Mouse (Mus musculus) olfactory bulb, adult 2 months (tissue): ENCODE measurements at regions not wholly inside any gene's neighbourhood (a gene's known extent, or its start where the extent isn't known, plus 50 kb on each side); places are given as distances from the start of the nearest gene placed in this dataset.
A peak's percentile ranks its signal among the peaks of the same experiment; 100 is the strongest.

Experiments
- H3K27ac ChIP-seq: fragments of 200-500 bp; 2 replicates; pipeline ENCODE4 v1.5.1; 2012; ENCODE audit warnings: low read depth, low read length; ENCODE audit not compliant: insufficient read depth
- H3K4me1 ChIP-seq: fragments of 200-500 bp; 2 replicates; pipeline ENCODE4 v1.6.1; 2012; ENCODE audit warnings: low read length; ENCODE audit not compliant: control insufficient read depth, insufficient read depth
- H3K4me3 ChIP-seq: fragments of 200-500 bp; 2 replicates; pipeline ENCODE4 v1.5.1; 2012; ENCODE audit warnings: mild to moderate bottlenecking, low read depth, low read length, moderate library complexity; ENCODE audit not compliant: insufficient read depth
- CTCF ChIP-seq: fragments of 200-500 bp; IDR thresholded peaks from 2 replicates; pipeline ENCODE4 v1.5.1; 2012; ENCODE audit warnings: low read depth, mild to moderate bottlenecking, low read length, moderate library complexity; ENCODE audit not compliant: insufficient read depth
- POLR2A ChIP-seq: fragments of 200-500 bp; IDR thresholded peaks from 2 replicates; pipeline ENCODE4 v1.6.1; 2012; ENCODE audit warnings: mild to moderate bottlenecking, low read depth, low read length, moderate library complexity; ENCODE audit not compliant: insufficient read depth
- WGBS: fragments of 180-500 bp; shearing (Covaris S2); methylation state at CpG from one replicate; pipeline ENCODE4 v1.1.7; 2018; 5-methylcytosine and 5-hydroxymethylcytosine counted together

DNA sequence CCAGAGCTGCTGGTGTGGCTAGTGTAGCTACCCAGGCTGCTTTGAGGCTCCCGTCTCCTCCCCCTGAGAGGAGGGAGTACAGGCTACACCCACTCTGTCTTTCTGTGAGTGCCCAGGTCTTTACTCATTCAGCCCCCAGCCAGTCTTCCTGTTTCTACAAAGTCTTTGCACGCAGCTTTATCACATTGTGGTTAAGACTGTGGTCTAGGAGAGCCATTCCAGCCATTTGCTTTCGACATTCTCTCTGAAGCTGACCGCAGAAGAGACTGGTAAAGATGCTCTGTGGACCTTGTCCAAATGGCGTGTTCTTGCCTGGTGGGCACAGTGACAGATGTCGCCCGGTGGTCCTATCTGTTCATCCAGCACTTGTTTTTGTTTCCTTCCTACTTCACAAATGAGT, 62.0 kb downstream of the Tpra1 start:
- 87% methylated on average over 7 of the region's 7 CpGs for WGBS

DNA sequence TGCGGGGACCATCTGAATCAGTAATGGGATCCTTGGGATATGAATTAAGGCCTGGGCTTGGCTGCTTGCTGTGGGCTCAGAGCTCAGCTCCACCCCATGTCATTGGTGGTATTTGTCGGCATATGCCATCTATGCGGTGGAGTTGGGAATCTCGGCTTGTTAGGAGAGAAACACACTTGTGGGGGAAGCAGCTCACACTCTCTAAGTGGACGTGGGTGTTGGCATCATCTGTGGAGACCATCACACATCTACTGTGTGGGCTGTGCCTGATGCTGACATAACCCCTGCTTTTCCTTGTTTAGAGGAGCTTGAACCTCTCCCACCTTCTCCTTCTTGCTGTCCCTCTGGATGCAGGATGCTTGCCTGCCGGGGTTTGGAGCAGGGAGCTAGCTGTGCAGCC, 62.9 kb downstream of the Tpra1 start:
- H3K27ac ChIP-seq, result no peak overlapping the region
- peaks cover 48% of the 10 kb centered on the region for H3K4me1 ChIP-seq
- no peak overlapping the region for H3K4me3 ChIP-seq
- TF ChIP-seq CTCF (no peak), POLR2A (no peak)
- 68% methylated on average over 6 of the region's 6 CpGs for WGBS

More for the DNA sequence above, 62.0 kb downstream of the Tpra1 start:
- H3K4me3 ChIP-seq, result no peak overlapping the region
- H3K27ac ChIP-seq, result no peak overlapping the region
- no peak for TF ChIP-seq POLR2A
- no peak for TF ChIP-seq CTCF
- H3K4me1 ChIP-seq, result peaks cover 48% of the 10 kb centered on the region

DNA sequence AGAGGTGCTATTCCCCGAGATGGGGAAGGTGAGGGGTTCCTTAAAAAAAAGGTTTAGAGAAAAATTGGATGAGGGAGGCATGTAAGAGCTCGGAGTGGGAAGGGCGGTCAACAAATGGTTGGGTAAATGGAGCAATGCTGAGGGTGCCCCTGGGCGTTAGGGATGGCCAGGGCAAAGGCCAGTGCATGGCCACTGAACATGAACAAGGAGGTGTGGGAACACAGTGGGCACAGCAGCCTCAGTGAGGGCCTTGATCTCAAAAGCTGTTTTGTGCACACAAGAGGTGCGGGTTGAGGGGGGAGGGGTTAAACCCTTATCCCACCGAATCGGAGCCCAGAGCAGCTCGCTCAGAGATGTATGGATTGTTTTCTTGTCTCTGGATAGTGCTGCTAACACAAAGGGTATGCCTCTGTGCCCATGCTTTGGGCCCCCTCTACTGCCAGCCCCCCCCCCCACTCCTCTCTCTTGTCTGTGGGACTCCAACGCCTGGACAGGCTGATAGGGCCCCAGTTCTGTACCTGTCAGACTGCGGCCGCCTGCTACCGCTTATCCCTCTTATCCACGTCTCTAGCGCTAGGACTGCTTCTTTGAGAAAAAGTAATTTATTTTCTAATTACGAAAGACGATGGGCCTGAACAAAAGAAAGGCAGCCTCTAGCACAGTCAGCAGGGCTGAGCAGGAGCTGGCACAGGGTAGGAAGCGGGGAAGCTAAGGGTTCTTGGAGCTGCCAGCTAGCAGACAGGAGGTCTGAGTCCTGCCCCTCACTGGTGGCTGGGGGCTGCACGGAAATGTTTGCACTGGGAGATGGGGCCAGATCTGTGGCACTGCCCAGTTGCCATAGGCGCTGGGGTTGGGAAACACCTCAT, 63.5 kb downstream of the Tpra1 start:
- 62% methylated on average over 19 of the region's 19 CpGs for WGBS
- Histone ChIP-seq H3K27ac (no peak overlapping the region), H3K4me1 (peaks cover 49% of the 10 kb centered on the region), H3K4me3 (no peak overlapping the region)
- no peak for TF ChIP-seq POLR2A

DNA sequence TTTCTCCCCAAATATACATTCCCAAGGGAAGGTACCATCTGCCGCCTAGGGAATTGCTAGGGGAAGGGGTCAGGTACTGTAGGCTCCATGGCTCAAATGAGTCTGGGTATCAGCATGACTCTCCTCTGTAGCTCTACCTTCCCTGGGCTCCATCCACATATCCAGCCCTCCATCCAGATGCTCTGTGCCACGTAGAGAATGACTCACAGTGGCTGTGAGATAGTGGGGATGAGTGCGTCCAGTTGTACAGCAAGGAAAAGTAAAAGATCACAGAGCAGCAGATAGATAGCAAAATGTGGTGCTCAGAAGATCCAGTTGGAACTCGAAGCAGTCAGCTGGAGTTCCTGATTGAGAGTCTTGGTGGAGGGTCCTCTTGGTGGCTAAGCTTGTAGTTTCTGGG, 64.5 kb downstream of the Tpra1 start:
- no peak for TF ChIP-seq POLR2A
- TF ChIP-seq CTCF, result no peak
- Histone ChIP-seq H3K27ac (no peak overlapping the region), H3K4me1 (peaks cover 50% of the 10 kb centered on the region), H3K4me3 (no peak overlapping the region)
- 72% methylated on average over 4 of the region's 4 CpGs for WGBS

GRCm38 (mm10) chr6:88968842-88969241, 66.8 kb downstream of the Tpra1 start:
- no peak overlapping the region for H3K4me3 ChIP-seq
- peaks cover 62% of the 10 kb centered on the region for H3K4me1 ChIP-seq
- no peak overlapping the region for H3K27ac ChIP-seq
- WGBS, result 30% methylated on average over 4 of the region's 4 CpGs
- TF ChIP-seq CTCF (no peak), POLR2A (no peak)

- Histone ChIP-seq H3K27ac (peak overlapping the region; percentile 82), H3K4me1 (peaks cover 63% of the 10 kb centered on the region), H3K4me3 (no peak overlapping the region)
- 11% methylated on average over 9 of the region's 9 CpGs for WGBS
- TF ChIP-seq CTCF, result no peak
- no peak for TF ChIP-seq POLR2A
Measured at GRCm38 (mm10) chr6:88971729-88972128, 69.7 kb downstream of the Tpra1 start.

DNA sequence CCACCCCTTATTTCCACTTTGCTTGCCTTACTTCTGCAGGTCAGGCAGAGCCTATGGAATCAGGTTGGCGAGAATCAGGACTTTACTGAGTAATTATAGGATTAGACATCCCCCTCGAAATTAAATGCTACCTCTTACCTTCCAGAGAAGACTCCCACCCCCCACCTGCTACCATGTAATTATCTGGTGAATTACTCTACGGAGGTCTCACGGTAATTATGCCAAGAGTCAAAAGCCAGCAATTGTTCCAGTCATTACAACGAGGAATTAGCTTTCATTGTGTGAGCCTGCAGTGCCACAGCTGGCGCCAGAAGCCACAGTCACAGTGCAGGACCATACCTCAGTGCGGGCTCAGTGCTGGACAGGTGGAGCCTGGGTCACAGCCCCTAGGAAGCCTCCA, 72.4 kb downstream of the Tpra1 start:
- WGBS, result 21% methylated on average over 7 of the region's 7 CpGs
- H3K4me1 ChIP-seq, result peaks cover 53% of the 10 kb centered on the region
- H3K27ac ChIP-seq, result no peak overlapping the region

DNA sequence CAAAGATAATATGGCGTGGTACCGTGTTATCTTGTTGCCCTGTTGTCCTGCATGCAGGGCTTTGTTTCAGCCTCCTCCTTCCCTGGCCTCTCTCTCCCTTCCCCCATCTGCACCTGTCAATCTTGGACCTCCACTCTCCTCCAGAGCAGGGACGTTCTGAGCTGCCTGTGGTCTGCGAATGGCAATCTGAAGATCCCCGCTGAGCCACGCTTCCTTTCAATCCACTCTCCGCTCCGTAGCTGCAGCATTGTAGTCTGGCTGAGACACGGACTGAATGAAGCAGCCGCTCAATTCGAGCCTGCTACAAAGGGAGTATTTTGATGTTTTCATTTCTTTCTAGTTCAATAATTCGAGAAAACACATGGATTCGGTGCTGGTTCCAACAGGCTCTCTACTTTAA, 74.5 kb downstream of the Tpra1 start:
- WGBS, result 43% methylated on average over 13 of the region's 13 CpGs
- peaks cover 37% of the 10 kb centered on the region for H3K4me1 ChIP-seq
- no peak overlapping the region for H3K4me3 ChIP-seq
- no peak overlapping the region for H3K27ac ChIP-seq
- no peak for TF ChIP-seq POLR2A
- no peak for TF ChIP-seq CTCF

More for the DNA sequence above, 72.4 kb downstream of the Tpra1 start:
- TF ChIP-seq CTCF (no peak), POLR2A (no peak)
- H3K4me3 ChIP-seq, result no peak overlapping the region

DNA sequence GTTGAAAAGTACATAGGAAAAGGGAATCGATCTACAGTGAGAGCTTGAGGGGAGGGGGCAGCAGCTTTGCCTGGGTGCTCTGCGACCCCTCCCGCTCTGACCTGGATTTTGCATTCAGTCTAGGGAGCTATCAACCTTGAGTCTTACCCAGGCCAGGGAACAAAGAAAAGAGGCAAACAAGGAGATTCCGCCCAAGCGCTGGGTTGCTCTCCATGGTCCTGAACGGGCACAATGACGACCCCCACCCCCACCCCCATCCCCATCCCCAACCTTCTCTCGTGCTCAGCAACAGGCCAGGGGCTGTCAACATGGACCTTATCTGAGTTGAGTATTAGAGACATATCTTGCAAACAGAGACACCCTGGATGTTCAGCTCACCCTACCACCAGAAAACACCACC, 74.9 kb downstream of the Tpra1 start:
- Histone ChIP-seq H3K4me1 (peaks cover 33% of the 10 kb centered on the region), H3K4me3 (no peak overlapping the region), H3K27ac (no peak overlapping the region)
- TF ChIP-seq POLR2A (no peak), CTCF (no peak)
- WGBS, result 23% methylated on average over 8 of the region's 8 CpGs
